Mouse (Mus musculus): Measurements from ENCODE around the gene Fam83d.

Gene Fam83d

DNA sequence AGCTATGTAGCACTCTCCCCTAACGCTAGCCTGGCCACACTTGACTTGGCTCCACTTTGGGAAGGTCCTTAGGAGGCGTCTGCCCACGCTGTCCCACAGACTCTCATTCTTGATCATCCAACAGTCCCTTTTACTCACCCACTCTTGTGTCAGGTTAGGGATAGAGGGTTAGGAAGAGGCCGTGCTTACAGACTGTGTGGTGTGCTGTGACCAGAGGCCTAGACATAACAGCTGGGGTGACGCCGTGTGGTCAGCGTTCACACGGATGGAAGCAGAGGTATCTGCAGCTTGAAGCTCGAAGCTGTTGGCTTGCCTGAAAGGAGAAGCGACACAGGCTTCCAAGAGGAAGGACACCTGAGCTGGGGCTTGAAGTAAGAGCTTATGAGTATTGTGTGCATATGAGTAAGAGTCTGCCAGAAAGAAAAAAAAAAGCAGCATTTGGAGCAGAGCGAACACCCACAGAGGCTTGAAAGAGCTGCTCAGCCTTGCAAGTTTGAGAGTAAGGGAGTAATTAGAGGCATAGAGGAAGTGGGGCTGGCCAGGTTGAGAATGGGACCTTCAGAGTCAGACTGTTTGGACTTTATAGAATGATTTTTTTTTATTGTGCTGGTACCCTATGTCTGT lies 24.3 kb upstream of the Fam83d start:
- in situ Hi-C loops (cut with MboI; ENCODE audit: low sequenced_read_pairs), result no loop called here

DNA sequence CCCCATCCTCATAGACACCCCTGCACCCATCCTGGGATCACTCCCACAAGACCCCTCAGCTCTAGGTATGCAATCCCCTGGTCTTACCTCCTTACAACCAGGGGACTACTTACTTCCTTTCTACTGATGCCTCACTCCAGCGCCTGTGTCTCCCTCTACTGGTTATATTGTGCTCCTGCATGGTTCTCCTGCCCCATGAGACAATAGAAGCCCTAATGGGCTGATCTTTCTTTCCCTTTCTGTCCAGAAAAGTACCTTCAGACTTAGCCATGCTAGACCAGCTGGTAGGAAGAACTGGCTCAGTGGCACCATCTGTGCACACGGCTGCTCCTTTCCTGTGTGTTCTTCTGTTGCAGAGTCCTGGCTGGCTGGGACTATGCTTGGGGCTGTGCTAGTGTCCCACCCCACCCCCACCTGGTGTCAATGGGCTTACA lies 22.8 kb upstream of the Fam83d start:
- in situ Hi-C loops (cut with MboI; ENCODE audit: low sequenced_read_pairs), result no loop called here

DNA sequence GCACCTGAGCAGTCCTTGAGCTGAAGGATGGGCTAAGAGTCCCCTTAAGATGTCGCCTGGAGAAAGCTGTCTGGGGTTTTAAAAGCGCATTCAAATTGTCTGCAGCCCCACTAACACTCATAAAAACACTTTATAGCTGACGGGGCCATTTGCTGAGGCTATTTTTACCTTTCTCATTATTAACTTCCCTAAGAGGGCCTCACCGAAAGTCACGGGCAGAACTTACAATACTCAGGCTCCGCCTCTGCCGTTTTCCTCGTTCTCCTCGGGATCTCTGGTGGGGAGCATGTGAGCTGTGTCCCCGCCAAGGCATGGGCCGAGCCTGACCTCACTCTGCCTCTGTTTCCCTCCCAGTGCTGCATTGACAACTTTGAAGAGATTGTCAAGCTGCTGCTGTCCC lies 21.7 kb upstream of the Fam83d start:
- in situ Hi-C loops (cut with MboI; ENCODE audit: low sequenced_read_pairs), result no loop called here

DNA sequence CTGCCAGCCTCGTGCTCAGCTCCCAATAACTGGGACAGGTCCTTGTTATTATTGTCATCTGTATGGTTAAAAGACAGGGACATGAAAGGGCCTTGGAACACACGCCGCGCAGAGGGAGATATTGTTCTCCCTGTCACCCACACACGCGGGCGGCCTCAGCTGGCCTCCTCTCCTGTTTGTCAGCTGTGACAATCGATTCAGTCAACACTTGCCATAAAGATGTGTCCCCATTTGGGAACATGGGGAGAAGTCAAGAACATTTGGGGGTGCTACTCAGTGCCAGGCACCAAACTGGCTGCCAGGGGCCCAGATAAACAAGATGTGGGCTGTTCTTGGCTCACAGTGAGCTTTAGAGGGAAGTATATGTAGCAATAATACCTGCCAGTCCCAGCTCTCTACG lies 18.5 kb upstream of the Fam83d start:
- in situ Hi-C loops (cut with MboI; ENCODE audit: low sequenced_read_pairs), result no loop called here

DNA sequence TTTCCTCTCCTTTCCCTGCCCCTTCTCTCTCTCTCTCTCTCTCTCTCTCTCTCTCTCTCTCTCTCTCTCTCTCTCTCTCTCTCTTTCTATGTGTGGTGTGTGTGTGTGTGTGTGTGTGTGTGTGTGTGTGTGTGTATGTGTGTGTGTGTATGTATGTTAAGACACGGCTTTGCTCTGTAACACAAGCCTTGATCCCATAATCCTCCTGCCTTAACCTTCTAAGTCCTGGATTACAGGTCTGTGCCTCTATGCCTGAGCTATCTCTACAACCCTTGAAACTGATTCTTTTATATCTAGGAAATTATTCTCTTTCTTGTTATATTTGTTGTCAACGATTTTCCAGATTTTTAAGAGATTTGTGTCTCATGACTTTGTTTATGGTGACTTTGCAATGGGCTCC lies 7.7 kb upstream of the Fam83d start:
- in situ Hi-C loops (cut with MboI; ENCODE audit: low sequenced_read_pairs), result no loop called here

- in situ Hi-C loops (cut with MboI; ENCODE audit: low sequenced_read_pairs), result no loop called here
These were observed 5.6 kb upstream of the Fam83d start for GRCm38 (mm10) chr2:158762339-158762738.

GRCm38 (mm10) chr2:158768350-158768749 lies 457 bp downstream of the Fam83d start:
- in situ Hi-C loops (cut with MboI; ENCODE audit: low sequenced_read_pairs), result no loop called here

GRCm38 (mm10) chr2:158768771-158769170 lies 878 bp downstream of the Fam83d start:
- in situ Hi-C loops (cut with MboI; ENCODE audit: low sequenced_read_pairs), result no loop called here

DNA sequence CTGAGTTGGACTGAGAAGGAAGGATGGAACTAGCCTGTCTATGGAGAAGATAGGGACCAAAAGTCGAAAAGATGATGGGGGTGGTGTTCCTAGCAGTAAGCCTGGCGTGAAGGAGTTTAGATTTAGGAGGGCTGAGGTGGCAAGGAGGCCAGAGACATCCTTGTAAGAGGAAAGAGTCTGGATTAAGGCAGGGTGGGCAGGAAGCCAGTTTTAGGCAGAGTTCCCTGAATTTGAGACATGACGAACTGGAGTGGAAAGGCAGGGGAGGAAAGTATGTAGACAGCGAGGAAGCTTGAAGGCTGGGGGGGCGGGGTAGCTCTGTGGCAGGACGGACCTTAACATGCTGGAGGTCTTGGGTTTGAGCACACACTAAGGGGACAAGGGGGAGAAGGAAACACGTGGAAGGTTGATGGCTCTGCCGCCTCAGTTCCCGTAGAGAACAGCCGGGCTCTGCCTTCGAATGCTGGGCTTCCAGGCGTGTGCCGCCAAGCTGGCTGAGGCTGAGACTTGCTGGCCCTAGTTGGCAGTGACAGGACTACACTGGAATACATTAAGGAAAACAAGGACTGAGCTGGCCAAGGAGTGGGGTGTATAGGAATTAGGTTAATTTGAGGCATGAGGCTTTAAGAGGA lies 2.3 kb downstream of the Fam83d start:
- in situ Hi-C loops (cut with MboI; ENCODE audit: low sequenced_read_pairs), result no loop called here

DNA sequence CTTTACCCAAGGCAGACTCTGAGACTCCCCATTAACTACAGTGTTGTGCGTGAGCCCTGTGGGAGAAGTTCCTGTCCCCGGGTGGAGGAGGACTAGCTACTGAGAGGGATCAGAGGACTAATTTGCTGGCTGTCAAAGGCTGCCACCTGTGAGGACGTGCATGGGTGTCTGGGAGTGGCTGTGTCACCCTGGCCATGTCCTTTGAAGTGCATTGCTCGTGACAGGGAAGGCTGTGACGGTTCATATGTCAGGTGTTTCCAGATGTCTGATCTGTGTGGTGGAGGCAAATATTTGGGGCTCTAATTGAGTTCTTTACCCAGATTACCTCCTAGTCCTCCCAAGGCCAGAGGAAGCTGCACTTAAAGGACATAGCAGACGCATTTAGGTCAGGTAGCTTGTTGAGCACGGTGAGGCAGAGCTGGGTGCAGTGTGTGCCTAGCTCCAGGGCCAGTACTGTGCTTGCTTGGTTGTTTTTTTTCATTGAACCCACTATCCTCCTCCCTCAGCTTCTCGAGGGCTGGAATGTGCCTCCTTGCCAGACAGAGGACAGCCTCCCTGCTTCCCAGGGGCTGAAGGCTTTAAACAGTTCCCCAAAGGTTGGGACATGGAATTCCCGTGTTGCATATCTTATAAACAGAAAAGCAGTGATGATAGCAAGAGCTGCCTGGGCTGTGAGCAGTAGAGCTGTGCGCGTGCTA lies 3.3 kb downstream of the Fam83d start:
- in situ Hi-C loops (cut with MboI; ENCODE audit: low sequenced_read_pairs), result no loop called here

DNA sequence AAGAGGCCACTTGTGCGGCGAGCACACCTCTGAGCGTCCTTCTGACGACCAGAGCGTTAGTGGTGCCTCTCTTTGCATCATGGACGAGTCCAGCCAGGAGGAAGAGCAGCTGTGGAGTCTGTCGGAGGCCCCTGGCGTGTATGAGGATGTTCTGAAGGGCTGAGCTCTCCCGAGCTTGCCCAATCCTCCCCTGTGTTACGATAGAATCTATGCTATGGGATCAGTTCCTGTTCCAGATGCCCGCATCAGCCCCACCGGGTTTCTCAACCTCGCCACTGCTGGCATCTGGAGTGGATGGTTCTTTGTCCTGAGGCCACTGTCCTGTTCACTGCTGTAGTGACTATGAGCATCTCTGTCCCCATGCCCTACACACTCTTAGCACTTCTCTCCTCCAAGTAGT lies 4.9 kb downstream of the Fam83d start:
- in situ Hi-C loops (cut with MboI; ENCODE audit: low sequenced_read_pairs), result no loop called here

DNA sequence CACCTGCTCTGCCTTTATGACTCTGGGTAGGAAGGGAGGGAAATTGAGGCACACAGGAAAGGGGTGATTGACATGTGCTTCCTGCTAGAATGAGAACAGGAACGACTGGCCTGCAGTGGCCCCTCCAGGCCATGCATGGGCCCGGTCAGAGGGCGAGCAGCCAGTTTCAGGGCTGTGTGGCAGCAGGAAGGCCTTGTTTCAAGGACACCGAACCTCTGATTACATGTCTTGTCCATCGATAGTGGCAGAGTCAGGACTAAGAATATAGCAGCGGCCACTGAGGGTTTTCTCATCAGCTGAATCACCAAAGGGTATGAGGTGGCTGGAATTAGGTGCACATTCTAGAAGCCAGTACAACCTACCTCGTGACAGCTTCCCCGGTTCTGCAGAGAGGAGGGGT lies 7.0 kb downstream of the Fam83d start:
- in situ Hi-C loops (cut with MboI; ENCODE audit: low sequenced_read_pairs), result no loop called here

GRCm38 (mm10) chr2:158776716-158777115 lies 8.8 kb downstream of the Fam83d start:
- in situ Hi-C loops (cut with MboI; ENCODE audit: low sequenced_read_pairs), result no loop called here

- in situ Hi-C loops (cut with MboI; ENCODE audit: low sequenced_read_pairs), result no loop called here
These were observed 9.6 kb downstream of the Fam83d start for GRCm38 (mm10) chr2:158777490-158777889.

GRCm38 (mm10) chr2:158778349-158778748 lies 10.5 kb downstream of the Fam83d start:
- in situ Hi-C loops (cut with MboI; ENCODE audit: low sequenced_read_pairs), result no loop called here

DNA sequence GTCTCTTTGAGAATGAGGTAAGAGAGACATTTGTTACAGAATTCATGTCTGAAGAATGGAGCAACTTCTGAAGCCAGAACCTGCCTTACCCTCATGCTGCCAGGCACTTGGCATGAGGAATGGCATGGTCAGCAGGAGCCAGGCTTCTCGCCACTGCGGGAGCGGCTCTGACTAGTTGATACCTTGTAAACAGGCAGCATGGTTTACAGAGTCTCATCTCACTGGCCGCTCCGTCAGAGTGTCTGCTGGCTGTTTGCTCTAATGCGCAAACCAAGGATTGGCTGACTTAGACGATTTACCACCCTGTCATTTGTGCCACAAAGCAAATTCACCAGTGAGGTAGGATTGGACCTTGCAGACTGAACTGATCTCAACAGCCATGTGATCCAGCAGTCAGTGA lies 13.2 kb downstream of the Fam83d start:
- in situ Hi-C loops (cut with MboI; ENCODE audit: low sequenced_read_pairs), result no loop called here

GRCm38 (mm10) chr2:158786927-158787795 lies 19.3 kb downstream of the Fam83d start:
- in situ Hi-C loops (cut with MboI; ENCODE audit: low sequenced_read_pairs), result no loop called here

DNA sequence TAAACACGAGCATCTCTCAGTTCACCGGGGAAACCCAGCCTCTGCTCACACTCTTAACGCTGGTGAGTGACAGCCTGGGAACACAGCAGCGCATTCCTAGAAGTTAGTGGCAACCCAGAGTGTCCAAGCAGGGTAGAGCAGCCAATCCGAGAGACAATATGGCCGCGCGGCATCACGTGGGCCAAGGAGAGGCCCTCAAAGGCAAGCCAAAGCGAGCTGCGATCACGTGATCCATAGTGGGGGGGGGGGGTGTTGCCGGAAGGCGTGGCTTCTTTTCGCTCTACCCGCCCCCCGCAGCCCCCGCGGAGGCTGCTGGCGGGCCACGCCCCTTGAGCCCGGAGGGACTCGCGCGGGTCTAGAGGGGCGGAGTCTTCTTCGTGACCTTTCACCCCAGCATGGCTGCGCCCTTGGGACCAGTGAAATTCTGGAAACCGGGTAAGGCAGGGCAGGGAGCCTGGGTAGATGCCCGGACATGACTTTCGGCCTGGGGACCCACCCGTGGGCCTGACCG lies 26.7 kb downstream of the Fam83d start, which contains the start of gene Dhx35:
Dhx35 (plus strand) TSS at position 314 of the 511 bp plus-strand sequence.
- in situ Hi-C loops (cut with MboI; ENCODE audit: low sequenced_read_pairs), result no loop called here

DNA sequence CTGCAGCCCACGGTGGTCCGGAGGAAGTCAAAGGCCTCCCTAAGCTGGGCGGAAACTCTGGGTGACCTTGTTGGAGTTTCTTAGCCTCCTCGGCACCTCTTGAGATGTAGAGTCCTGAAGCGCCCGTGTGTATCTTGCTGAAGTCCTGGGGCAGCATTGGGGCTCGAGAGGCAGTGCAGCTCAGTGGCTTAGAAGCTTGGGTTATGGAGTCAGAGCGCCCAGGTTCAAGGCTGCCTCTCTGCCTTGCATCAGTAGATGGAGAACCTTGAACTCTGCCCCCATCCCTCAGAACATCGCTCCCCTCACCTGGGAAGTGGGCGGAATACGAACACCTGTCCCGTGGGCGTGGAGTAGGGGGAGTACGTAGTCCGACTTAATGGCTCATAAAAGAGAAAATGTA lies 27.1 kb downstream of the Fam83d start:
- in situ Hi-C loops (cut with MboI; ENCODE audit: low sequenced_read_pairs), result no loop called here

GRCm38 (mm10) chr2:158795875-158796274 lies 28.0 kb downstream of the Fam83d start:
- in situ Hi-C loops (cut with MboI; ENCODE audit: low sequenced_read_pairs), result no loop called here

GRCm38 (mm10) chr2:158799328-158799727 lies 31.4 kb downstream of the Fam83d start:
- in situ Hi-C loops (cut with MboI; ENCODE audit: low sequenced_read_pairs), result no loop called here

Measured in CH12F3 (cell line).